Mouse (Mus musculus) brain, adult 2 months (tissue): ENCODE results near the gene Mob1b.

Source experiments
- DNase-seq: peaks from one replicate; pipeline ENCODE4 v3.0.0; 2011; ENCODE audit warnings: low read depth, low spot score

Gene Mob1b

GRCm38 (mm10) chr5:88720116-88721002 lies at the start of gene Mob1b:
Mob1b (plus strand) TSS chr5:88720855.
- DNase-seq = peak; percentile 97

GRCm38 (mm10) chr5:88674703-88675442 lies 45.8 kb upstream of the Mob1b start:
- DNase-seq = peak; percentile 41

- DNase-seq = peak; percentile 95
Measured at GRCm38 (mm10) chr5:88675443-88676387, 44.9 kb upstream of the Mob1b start, which contains the start of gene Grsf1. Grsf1 (minus strand) TSS chr5:88676171.

GRCm38 (mm10) chr5:88678929-88679328 lies 41.7 kb upstream of the Mob1b start:
- DNase-seq = no peak

GRCm38 (mm10) chr5:88679341-88679740 lies 41.3 kb upstream of the Mob1b start:
- DNase-seq = no peak

- DNase-seq = no peak
Measured at GRCm38 (mm10) chr5:88680567-88680966, 40.1 kb upstream of the Mob1b start.

- DNase-seq = no peak
Measured at GRCm38 (mm10) chr5:88683706-88684105, 36.9 kb upstream of the Mob1b start.

GRCm38 (mm10) chr5:88684226-88684625 lies 36.4 kb upstream of the Mob1b start:
- no peak for DNase-seq

- DNase-seq = no peak
Measured at GRCm38 (mm10) chr5:88685306-88685705, 35.3 kb upstream of the Mob1b start.

- no peak for DNase-seq
Measured at GRCm38 (mm10) chr5:88685745-88686299, 34.8 kb upstream of the Mob1b start.

GRCm38 (mm10) chr5:88687996-88688406 lies 32.7 kb upstream of the Mob1b start:
- DNase-seq = peak; percentile 59

GRCm38 (mm10) chr5:88688583-88689187 lies 32.0 kb upstream of the Mob1b start:
- DNase-seq = no peak

GRCm38 (mm10) chr5:88689279-88689938 lies 31.2 kb upstream of the Mob1b start:
- peak; percentile 86 for DNase-seq

- DNase-seq = no peak
Measured at GRCm38 (mm10) chr5:88690681-88691505, 29.8 kb upstream of the Mob1b start.

- no peak for DNase-seq
Measured at GRCm38 (mm10) chr5:88691506-88692095, 29.1 kb upstream of the Mob1b start.

- no peak for DNase-seq
Measured at GRCm38 (mm10) chr5:88692586-88692985, 28.1 kb upstream of the Mob1b start.

- no peak for DNase-seq
Measured at GRCm38 (mm10) chr5:88693057-88693456, 27.6 kb upstream of the Mob1b start.

- peak; percentile 79 for DNase-seq
Measured at GRCm38 (mm10) chr5:88697291-88697690, 23.4 kb upstream of the Mob1b start.
